Mouse (Mus musculus) heart, embryonic 16.5 days (tissue): ENCODE data around the gene Plaa. TPM values are rescaled to one million over a fixed set of nuclear protein-coding genes. Genes with fewer than 3 reads are reported as not detected.

Source experiments
- ATAC-seq: fragments of 200-750 bp; cut with Nextera tagmentation; replicated peaks from 2 replicates; pipeline ENCODE4 v1.8.0; 2017; ENCODE audit warnings: moderate number of reproducible peaks; ENCODE audit not compliant: insufficient read depth, low FRiP score; ENCODE audit errors: extremely low read depth
- H3K27ac ChIP-seq: fragments of 300-500 bp; sonication (generic); 2 replicates; pipeline ENCODE4 v1.5.1; 2014; ENCODE audit warnings: mild to moderate bottlenecking, low read length, control low read depth, moderate library complexity
- H3K27me3 ChIP-seq: fragments of 300-500 bp; sonication (generic); 2 replicates; pipeline ENCODE4 v1.6.1; 2014; ENCODE audit warnings: low read length, mixed read lengths; ENCODE audit not compliant: control insufficient read depth, insufficient read depth
- H3K36me3 ChIP-seq: fragments of 300-500 bp; sonication (generic); 2 replicates; pipeline ENCODE4 v1.6.1; 2014; ENCODE audit not compliant: control insufficient read depth, insufficient read depth
- H3K4me1 ChIP-seq: fragments of 300-500 bp; sonication (generic); 2 replicates; pipeline ENCODE4 v1.6.1; 2014; ENCODE audit warnings: low read length, mixed read lengths; ENCODE audit not compliant: control insufficient read depth, insufficient read depth
- H3K4me2 ChIP-seq: fragments of 300-500 bp; sonication (generic); 2 replicates; pipeline ENCODE4 v1.6.1; 2014; ENCODE audit warnings: low read depth, mild to moderate bottlenecking, control low read depth, low read length
- H3K4me3 ChIP-seq: fragments of 300-500 bp; sonication (generic); 2 replicates; pipeline ENCODE4 v1.5.1; 2014; ENCODE audit warnings: mild to moderate bottlenecking, control low read depth, low read length
- H3K9ac ChIP-seq: fragments of 300-500 bp; sonication (generic); 2 replicates; pipeline ENCODE4 v1.6.1; 2014; ENCODE audit warnings: low read length, control low read depth
- H3K9me3 ChIP-seq: fragments of 300-500 bp; sonication (generic); replicated peaks from 2 replicates; pipeline ENCODE4 v1.6.1; 2016; ENCODE audit warnings: low read length; ENCODE audit not compliant: control insufficient read depth
- WGBS: fragments of 180-500 bp; shearing (Covaris S2); extraction: QIAGEN DNeasy Blood & Tissue Kit; methylation state at CpG from one replicate; pipeline ENCODE4 v1.1.7; 2014; 5-methylcytosine and 5-hydroxymethylcytosine counted together
- polyA plus RNA-seq: library from polyadenylated mRNA; unstranded; fragments of >200 nt; fragmentation: Nextera tagmentation; extraction: Ambion mirVana; gene quantifications from 2 replicates; pipeline ENCODE4 v1.2.1, GENCODE M21; 2015

Gene Plaa
- polyA plus RNA-seq, 1 experiment from 2014 or later = 54.1 TPM

GRCm38 (mm10) chr4:94560316-94560715 is 42.7 kb downstream of the Plaa start:
- WGBS = 81% methylated on average over 1 of the region's 1 CpGs
- peaks cover 5% of the 10 kb centered on the region for H3K4me1 ChIP-seq
- no peaks in the 10 kb centered on the region for H3K36me3 ChIP-seq
- no peak for ATAC-seq
- no peak overlapping the region for H3K27ac ChIP-seq
- no peak overlapping the region for H3K4me3 ChIP-seq
- no peaks in the 10 kb centered on the region for H3K9me3 ChIP-seq
- no peak overlapping the region for H3K9ac ChIP-seq
- no peak overlapping the region for H3K4me2 ChIP-seq
- no peaks in the 10 kb centered on the region for H3K27me3 ChIP-seq

DNA sequence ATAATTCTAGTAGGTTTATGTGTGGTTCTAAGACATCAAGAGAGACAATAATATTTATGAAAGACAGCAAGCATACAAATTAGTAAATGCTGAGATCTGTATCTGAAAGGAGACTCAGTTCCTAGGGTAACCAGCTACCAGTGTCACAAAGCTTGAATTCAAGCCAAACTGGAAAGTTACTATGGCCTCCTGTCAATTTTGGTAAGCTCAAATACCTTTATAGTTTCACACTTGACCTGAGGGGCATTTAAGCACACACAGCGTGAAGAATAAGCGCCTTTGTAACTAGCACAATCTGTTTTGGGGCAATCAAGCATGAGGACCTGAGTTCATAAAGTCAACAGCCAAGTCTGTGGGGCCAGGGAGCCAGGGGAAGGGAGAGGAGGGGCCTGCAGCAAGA is 43.8 kb downstream of the Plaa start:
- H3K4me3 ChIP-seq = no peak overlapping the region
- no peak overlapping the region for H3K27ac ChIP-seq
- no peaks in the 10 kb centered on the region for H3K9me3 ChIP-seq
- H3K9ac ChIP-seq = no peak overlapping the region
- WGBS = 61% methylated on average over 2 of the region's 2 CpGs
- no peak for ATAC-seq
- H3K36me3 ChIP-seq = no peaks in the 10 kb centered on the region
- H3K4me2 ChIP-seq = no peak overlapping the region
- peaks cover 9% of the 10 kb centered on the region for H3K4me1 ChIP-seq
- no peaks in the 10 kb centered on the region for H3K27me3 ChIP-seq

- WGBS = 70% methylated on average over 7 of the region's 7 CpGs
- H3K4me2 ChIP-seq = peak overlapping the region; percentile 52; the same call in 1 of the 2 replicates
- H3K9ac ChIP-seq = no peak overlapping the region
- H3K36me3 ChIP-seq = no peaks in the 10 kb centered on the region
- no peaks in the 10 kb centered on the region for H3K9me3 ChIP-seq
- H3K27ac ChIP-seq = no peak overlapping the region
- peaks cover 9% of the 10 kb centered on the region for H3K4me1 ChIP-seq
- no peak for ATAC-seq
- no peaks in the 10 kb centered on the region for H3K27me3 ChIP-seq
- no peak overlapping the region for H3K4me3 ChIP-seq
Measured at GRCm38 (mm10) chr4:94557145-94557544, 45.9 kb downstream of the Plaa start.

GRCm38 (mm10) chr4:94556265-94557054 is 46.6 kb downstream of the Plaa start, which contains the start of the genes Gm10306 and Caap1:
TSS of gene Gm10306 (plus strand) at chr4:94556546.
TSS of gene Caap1 (minus strand) at chr4:94556796.
- H3K36me3 ChIP-seq = no peaks in the 10 kb centered on the region
- ATAC-seq = peak; percentile 96
- H3K4me3 ChIP-seq = peak within 1 kb of the TSS; percentile 96
- peak within 1 kb of the TSS; percentile 68 for H3K27ac ChIP-seq
- no peaks in the 10 kb centered on the region for H3K27me3 ChIP-seq
- peak within 1 kb of the TSS; percentile 86 for H3K4me2 ChIP-seq
- peaks cover 9% of the 10 kb centered on the region for H3K4me1 ChIP-seq
- H3K9me3 ChIP-seq = no peaks in the 10 kb centered on the region
- WGBS = 1% methylated on average over 83 of the region's 83 CpGs
- H3K9ac ChIP-seq = peak within 1 kb of the TSS; percentile 91

- Histone ChIP-seq H3K4me2 (no peak overlapping the region; the same call in 1 of the 2 replicates), H3K4me1 (peaks cover 9% of the 10 kb centered on the region), H3K36me3 (no peaks in the 10 kb centered on the region), H3K4me3 (no peak overlapping the region), H3K27ac (no peak overlapping the region), H3K9ac (no peak overlapping the region), H3K9me3 (no peaks in the 10 kb centered on the region), H3K27me3 (no peaks in the 10 kb centered on the region)
- no peak for ATAC-seq
- 90% methylated on average over 5 of the region's 5 CpGs for WGBS
Measured at GRCm38 (mm10) chr4:94554955-94555494, 48.0 kb downstream of the Plaa start.

DNA sequence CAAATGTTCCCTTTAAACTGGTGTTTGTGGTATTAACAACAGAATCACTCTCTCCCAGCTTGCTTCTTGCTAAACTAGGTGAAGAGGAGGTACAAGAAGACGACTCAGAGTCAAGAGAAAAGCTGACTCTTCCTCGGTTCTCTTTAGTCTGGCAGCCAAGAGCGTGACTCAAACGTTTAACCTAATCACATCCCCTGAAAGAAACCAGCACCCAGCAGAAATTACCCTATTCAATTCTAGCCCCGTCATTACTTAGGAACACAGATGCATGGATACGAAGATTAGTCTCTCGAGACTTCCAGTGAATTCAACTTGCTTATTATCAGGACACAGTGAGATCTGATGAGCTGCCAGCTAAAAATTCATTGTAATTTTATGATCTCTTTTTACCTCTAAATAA is 58.7 kb downstream of the Plaa start:
- Histone ChIP-seq H3K27ac (no peak overlapping the region), H3K4me1 (no peaks in the 10 kb centered on the region), H3K27me3 (no peaks in the 10 kb centered on the region), H3K9ac (no peak overlapping the region), H3K36me3 (peaks cover 20% of the 10 kb centered on the region; the same call in 1 of the 2 replicates), H3K9me3 (no peaks in the 10 kb centered on the region), H3K4me3 (no peak overlapping the region), H3K4me2 (no peak overlapping the region)
- WGBS = 77% methylated on average over 7 of the region's 7 CpGs
- ATAC-seq = no peak

DNA sequence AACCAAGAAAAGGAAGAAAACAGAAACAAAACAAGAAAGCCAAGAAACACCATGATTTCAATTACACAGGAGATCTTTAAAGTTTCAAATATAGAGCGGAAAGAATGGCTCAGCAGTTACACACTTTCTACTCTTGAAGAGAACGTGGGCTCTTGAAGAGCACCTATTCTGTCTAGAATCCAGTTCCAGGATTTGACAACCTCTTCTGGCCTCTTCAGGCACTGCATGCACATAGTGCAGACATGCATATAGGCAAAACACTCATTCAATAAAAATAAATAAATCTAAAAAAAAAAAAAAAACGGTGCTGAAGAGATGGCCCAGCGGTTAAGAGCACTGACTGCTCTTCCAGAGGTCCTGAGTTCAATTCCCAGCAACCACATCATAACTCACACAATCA is 60.0 kb downstream of the Plaa start:
- WGBS = 85% methylated on average over 4 of the region's 4 CpGs
- ATAC-seq = no peak
- peaks cover 18% of the 10 kb centered on the region; the same call in 1 of the 2 replicates for H3K36me3 ChIP-seq

DNA sequence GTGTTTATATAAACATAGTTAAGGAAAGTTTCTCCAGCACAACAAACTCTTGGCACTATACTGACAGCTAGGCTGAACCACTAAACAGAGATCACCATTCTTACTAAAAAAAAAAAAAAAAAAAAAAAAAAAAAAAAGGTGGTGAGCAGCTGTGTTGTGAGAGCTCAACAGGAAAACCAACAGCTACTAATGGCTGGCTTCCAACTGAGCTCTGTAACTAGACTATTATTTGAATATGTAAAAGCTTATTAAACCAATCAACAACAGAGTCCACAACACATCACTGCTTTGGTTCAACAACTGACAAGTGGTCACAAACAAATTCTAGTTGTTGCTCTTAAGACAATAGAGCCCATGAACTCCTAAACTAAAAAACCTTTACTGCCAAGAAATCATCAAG is 69.8 kb downstream of the Plaa start:
- no peak overlapping the region for H3K4me2 ChIP-seq
- 0 out of 2 replicates have a peak, but pooled peaks cover 4% of the 10 kb centered on the region for H3K36me3 ChIP-seq
- no peak overlapping the region for H3K9ac ChIP-seq
- H3K9me3 ChIP-seq = no peaks in the 10 kb centered on the region
- H3K27me3 ChIP-seq = no peaks in the 10 kb centered on the region
- no peak overlapping the region for H3K4me3 ChIP-seq
- no peak overlapping the region for H3K27ac ChIP-seq
- ATAC-seq = no peak
- no peaks in the 10 kb centered on the region for H3K4me1 ChIP-seq

More for the DNA sequence above, 60.0 kb downstream of the Plaa start:
- Histone ChIP-seq H3K27me3 (no peaks in the 10 kb centered on the region), H3K4me2 (no peak overlapping the region), H3K27ac (no peak overlapping the region), H3K4me3 (no peak overlapping the region), H3K9ac (no peak overlapping the region), H3K9me3 (no peaks in the 10 kb centered on the region), H3K4me1 (no peaks in the 10 kb centered on the region)

GRCm38 (mm10) chr4:94529448-94529847 is 73.6 kb downstream of the Plaa start:
- whole genome bisulfite sequencing = 91% methylated on average over 1 of the region's 1 CpGs
- ATAC-seq = no peak
- no peaks in the 10 kb centered on the region for H3K9me3 ChIP-seq

More at GRCm38 (mm10) chr4:94529448-94529847, 73.6 kb downstream of the Plaa start:
- Histone ChIP-seq H3K36me3 (no peaks in the 10 kb centered on the region), H3K4me3 (no peak overlapping the region), H3K4me1 (no peaks in the 10 kb centered on the region), H3K27me3 (no peaks in the 10 kb centered on the region), H3K4me2 (no peak overlapping the region), H3K9ac (no peak overlapping the region), H3K27ac (no peak overlapping the region)
